Mouse (Mus musculus) heart, embryonic 10.5 days (tissue): ENCODE data around the gene M6pr. TPM values are rescaled to one million over a fixed set of nuclear protein-coding genes. Genes with fewer than 3 reads are reported as not detected.

Experiments used
- DNase-seq: peaks from one replicate; pipeline ENCODE4 v3.0.0-alpha.2; 2017; ENCODE audit warnings: low spot score
- H3K27ac ChIP-seq: fragments of 300-500 bp; sonication (generic); 2 replicates; pipeline ENCODE4 v1.5.1; 2016; ENCODE audit warnings: mild to moderate bottlenecking
- H3K27me3 ChIP-seq: fragments of 300-500 bp; sonication (generic); 2 replicates; pipeline ENCODE4 v1.6.1; 2016; ENCODE audit warnings: mild to moderate bottlenecking; ENCODE audit not compliant: poor library complexity, insufficient read depth, severe bottlenecking
- H3K36me3 ChIP-seq: fragments of 300-500 bp; sonication (generic); 2 replicates; pipeline ENCODE4 v1.6.1; 2016; ENCODE audit warnings: mild to moderate bottlenecking, moderate library complexity
- H3K4me1 ChIP-seq: fragments of 300-500 bp; sonication (generic); 2 replicates; pipeline ENCODE4 v1.6.1; 2016; ENCODE audit warnings: mild to moderate bottlenecking
- H3K4me3 ChIP-seq: fragments of 300-500 bp; sonication (generic); 2 replicates; pipeline ENCODE4 v1.5.1; 2016; ENCODE audit warnings: mild to moderate bottlenecking, moderate library complexity
- H3K9me3 ChIP-seq: fragments of 300-500 bp; sonication (generic); 2 replicates; pipeline ENCODE4 v1.6.1; 2016; ENCODE audit warnings: mild to moderate bottlenecking, moderate library complexity
- WGBS: fragments of 180-500 bp; shearing (Covaris S2); methylation state at CpG from one replicate; pipeline ENCODE4 v1.1.7; 2016; 5-methylcytosine and 5-hydroxymethylcytosine counted together
- polyA plus RNA-seq: library from polyadenylated mRNA; unstranded; fragments of >200 nt; fragmentation: Nextera tagmentation; extraction: Ambion mirVana; gene quantifications from 2 replicates; pipeline ENCODE4 v1.2.1, GENCODE M21; 2016

M6pr gene
- polyA plus RNA-seq, 1 experiment from 2014 or later = 102 TPM

DNA sequence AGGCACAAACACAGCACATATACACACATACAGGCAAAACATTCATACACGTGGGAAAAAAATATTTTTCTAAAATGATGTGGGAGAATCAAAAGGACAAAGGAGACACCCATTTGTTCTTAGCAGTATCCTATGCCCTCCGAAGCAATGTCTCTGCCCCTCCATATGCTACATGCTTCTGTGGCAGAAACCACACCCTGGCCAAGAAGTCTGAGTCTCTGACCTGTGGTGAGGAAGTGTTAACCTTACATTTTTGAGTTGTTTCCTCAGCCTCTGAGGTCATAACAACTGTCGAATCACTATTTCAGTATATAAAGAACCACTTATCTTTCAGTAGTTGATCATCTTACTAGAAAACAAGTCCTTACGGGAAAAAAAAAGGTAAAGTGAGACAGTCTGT is 5.9 kb upstream of the M6pr start:
- Histone ChIP-seq H3K27me3 (no peaks in the 10 kb centered on the region), H3K36me3 (no peaks in the 10 kb centered on the region), H3K9me3 (no peaks in the 10 kb centered on the region), H3K27ac (no peak overlapping the region), H3K4me3 (no peak overlapping the region), H3K4me1 (peaks cover 18% of the 10 kb centered on the region)
- WGBS = 79% methylated on average over 4 of the region's 4 CpGs
- DNase-seq = no peak

DNA sequence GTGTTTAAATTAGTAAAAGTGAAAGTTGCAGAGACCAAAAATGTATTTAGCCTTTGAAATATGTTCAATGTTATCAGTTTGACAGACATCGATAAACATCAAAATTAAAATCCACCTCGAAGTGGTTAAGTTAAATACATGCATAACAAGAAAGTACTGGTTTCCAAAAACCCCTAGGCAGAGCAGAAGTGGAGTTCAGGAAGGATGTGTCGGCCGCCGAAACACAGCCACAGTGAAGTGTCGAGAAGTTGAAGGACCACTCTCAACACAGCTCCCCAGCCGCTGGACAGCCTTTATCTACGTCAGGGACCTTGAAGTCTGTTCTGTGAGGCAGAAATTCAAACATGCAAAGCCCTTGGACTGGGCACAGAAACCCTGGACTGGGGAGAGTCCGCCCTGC is 5.0 kb upstream of the M6pr start:
- no peaks in the 10 kb centered on the region for H3K36me3 ChIP-seq
- H3K27me3 ChIP-seq = no peaks in the 10 kb centered on the region
- no peak overlapping the region for H3K27ac ChIP-seq
- H3K9me3 ChIP-seq = no peaks in the 10 kb centered on the region
- H3K4me3 ChIP-seq = peak overlapping the region; percentile 33; the same call in 1 of the 2 replicates
- no peak for DNase-seq
- peaks cover 15% of the 10 kb centered on the region for H3K4me1 ChIP-seq
- 44% methylated on average over 9 of the region's 9 CpGs for WGBS

DNA sequence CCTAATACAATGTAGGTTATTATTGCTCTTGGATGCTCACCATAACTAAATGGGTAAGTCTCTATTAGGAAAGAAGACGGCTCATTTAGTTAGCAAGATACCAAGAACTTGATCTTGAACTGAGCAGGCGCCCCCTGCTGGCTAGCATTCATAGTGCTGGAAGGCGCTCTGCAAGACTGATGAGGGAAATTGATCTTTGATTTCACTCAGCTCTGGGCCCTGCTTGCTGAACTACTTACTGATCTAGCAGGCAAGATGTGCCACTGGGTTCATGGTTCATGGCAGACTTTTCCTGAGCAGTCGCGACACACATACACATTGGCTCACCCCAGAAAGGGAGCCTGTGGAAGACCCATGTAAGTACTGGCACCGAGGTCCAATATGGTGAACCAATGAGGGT is 4.2 kb upstream of the M6pr start:
- WGBS = 35% methylated on average over 6 of the region's 6 CpGs
- Histone ChIP-seq H3K27ac (no peak overlapping the region), H3K4me3 (no peak overlapping the region), H3K36me3 (no peaks in the 10 kb centered on the region), H3K27me3 (no peaks in the 10 kb centered on the region), H3K9me3 (no peaks in the 10 kb centered on the region), H3K4me1 (peaks cover 15% of the 10 kb centered on the region)
- peak; percentile 87 for DNase-seq

DNA sequence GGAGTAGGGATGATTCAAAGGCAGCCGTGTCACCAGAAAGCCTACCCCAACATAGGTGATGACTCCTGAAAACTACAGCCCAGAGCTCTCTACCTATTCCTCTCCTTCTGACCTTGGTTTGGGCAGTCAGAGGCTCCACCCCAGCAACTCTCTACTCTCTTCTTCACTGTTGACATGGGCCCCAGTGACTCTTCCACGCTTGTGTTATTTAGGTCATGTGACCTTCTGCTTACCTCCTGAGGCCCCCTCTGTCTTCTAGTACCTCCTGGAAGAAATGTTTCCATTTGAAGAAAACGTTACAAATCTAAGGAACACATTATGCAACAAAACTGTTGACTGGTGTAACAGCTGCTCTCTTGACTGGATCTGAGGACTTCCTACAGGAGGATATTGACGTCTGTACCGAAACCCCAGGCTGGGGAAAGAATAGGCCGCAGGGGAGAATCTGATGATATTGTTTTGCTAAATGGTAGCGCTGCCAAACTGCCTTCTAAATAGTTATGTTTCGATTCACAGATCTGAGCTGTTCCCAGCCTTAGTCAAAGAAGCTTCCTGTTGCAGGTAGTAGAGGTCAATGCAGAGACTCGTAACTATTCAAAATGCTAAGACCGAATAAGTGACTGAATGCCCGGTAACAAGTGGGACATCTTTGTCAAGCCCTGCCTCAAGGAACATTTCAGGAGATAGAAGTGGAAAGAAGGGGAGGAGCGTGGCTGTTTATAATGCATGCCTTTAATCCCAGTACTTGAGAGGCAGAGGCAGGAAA is 3.5 kb upstream of the M6pr start:
- H3K4me3 ChIP-seq = no peak overlapping the region
- 79% methylated on average over 12 of the region's 12 CpGs for WGBS
- no peak overlapping the region for H3K27ac ChIP-seq
- no peak for DNase-seq
- H3K9me3 ChIP-seq = no peaks in the 10 kb centered on the region
- peaks cover 15% of the 10 kb centered on the region for H3K4me1 ChIP-seq
- no peaks in the 10 kb centered on the region for H3K36me3 ChIP-seq
- no peaks in the 10 kb centered on the region for H3K27me3 ChIP-seq

DNA sequence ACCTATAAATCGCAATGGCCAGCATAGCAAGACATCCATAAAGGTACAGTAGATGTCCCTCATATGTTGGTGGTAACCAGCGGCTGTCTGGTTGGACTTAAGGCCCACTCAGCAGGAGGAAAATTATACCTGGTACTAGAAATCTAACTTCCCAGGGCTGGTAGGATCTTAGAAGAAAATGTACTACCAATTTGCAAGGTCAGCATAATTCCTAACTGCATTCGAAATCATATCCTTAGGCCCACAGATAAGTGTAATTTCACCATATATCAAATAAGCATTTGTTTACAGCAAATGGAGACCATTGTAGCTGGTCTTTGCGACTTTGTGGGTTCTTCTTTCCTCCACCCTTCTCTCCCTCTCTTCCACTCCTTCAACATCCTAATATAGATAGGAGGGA is 1.8 kb upstream of the M6pr start:
- DNase-seq = no peak
- peaks cover 25% of the 10 kb centered on the region for H3K4me1 ChIP-seq
- no peak overlapping the region for H3K27ac ChIP-seq
- no peaks in the 10 kb centered on the region for H3K27me3 ChIP-seq
- H3K4me3 ChIP-seq = no peak overlapping the region
- WGBS = 75% methylated on average over 4 of the region's 4 CpGs
- H3K9me3 ChIP-seq = no peaks in the 10 kb centered on the region
- H3K36me3 ChIP-seq = no peaks in the 10 kb centered on the region

DNA sequence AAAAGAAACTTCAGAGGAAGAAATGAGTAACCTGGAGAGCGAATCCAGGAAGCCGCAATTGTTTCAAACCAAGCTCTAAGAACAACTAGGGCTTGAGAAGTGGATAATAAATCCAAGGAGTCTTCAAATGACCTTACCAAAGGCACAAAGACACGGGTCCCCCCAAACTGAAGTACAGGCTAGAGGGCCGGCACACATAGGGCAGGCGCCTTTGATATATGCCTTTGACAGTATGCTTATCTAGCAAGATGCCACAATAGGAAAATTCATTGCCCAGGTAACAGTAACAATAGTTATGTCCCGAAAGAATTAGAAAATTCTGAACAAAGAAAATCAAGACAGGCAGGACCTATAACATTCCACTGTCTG is 400 bp upstream of the M6pr start:
- WGBS = 71% methylated on average over 6 of the region's 6 CpGs
- Histone ChIP-seq H3K9me3 (no peaks in the 10 kb centered on the region), H3K4me1 (peaks cover 25% of the 10 kb centered on the region), H3K36me3 (peaks cover 7% of the 10 kb centered on the region), H3K27me3 (no peaks in the 10 kb centered on the region), H3K27ac (peak overlapping the region; percentile 90), H3K4me3 (peak overlapping the region; percentile 85)
- no peak for DNase-seq

DNA sequence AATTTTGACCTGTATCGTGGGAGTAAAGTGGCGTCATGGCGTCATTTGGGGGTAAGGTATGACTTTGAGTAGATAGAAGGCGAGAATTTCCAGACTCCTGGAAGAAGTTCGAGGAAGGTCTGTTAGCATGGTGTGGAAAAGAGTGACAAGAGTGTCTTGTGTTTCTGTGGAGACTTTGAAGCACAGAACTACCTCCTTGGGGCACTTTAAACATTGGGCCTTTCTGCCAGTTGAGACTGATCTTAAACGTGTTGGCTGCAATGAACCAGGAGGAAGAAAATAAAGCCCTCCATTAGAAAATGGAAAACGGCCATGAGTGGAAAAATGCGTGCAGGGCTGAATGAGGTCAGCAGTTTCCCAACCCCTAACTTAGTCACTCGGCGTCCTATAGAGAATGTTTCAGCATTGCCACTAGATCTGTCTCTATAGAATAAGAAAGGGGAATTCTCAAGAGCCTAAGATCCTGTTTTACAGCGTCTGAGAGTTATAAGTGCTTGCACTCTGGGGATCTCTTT is 983 bp downstream of the M6pr start:
- peaks cover 21% of the 10 kb centered on the region for H3K36me3 ChIP-seq
- no peaks in the 10 kb centered on the region for H3K27me3 ChIP-seq
- peak overlapping the region; percentile 85 for H3K4me3 ChIP-seq
- no peaks in the 10 kb centered on the region for H3K9me3 ChIP-seq
- WGBS = 10% methylated on average over 11 of the region's 11 CpGs
- no peak for DNase-seq
- peak overlapping the region; percentile 90; the same call in 1 of the 2 replicates for H3K27ac ChIP-seq
- peaks cover 16% of the 10 kb centered on the region for H3K4me1 ChIP-seq

DNA sequence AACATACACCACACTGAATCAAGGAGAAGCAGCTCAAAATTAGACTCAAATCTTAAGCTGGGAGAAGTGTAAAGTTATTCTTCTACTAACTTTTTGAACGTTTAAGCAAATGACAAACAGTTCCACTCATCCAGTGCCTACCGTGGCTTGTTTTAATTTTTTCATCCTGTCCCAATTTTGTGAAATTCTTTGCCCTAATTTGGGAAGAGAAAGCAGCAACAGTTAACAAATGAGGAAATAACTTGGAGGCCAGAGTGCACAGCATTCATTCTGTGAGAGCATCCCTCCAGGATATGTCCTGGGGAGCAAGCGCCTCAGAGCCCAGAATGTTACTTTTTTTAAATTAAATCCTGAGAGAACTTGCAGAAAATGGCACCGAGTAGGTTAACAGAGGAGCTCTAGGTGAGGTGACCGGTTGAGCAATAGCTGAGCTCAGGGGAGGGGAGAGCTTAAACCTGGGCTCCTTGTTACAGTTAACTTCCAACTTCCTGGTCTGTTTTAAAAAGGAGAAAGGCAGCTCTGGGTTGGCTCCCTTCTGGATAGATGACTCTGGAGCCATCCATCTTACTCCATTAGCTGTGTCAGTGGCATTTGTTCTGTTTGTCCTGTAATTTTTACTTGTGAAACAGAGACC is 1.8 kb downstream of the M6pr start:
- no peak for DNase-seq
- peak overlapping the region; percentile 90; the same call in 1 of the 2 replicates for H3K27ac ChIP-seq
- H3K27me3 ChIP-seq = no peaks in the 10 kb centered on the region
- no peaks in the 10 kb centered on the region for H3K9me3 ChIP-seq
- peaks cover 14% of the 10 kb centered on the region for H3K4me1 ChIP-seq
- H3K36me3 ChIP-seq = peaks cover 29% of the 10 kb centered on the region
- peak overlapping the region; percentile 85 for H3K4me3 ChIP-seq
- WGBS = 75% methylated on average over 5 of the region's 5 CpGs

DNA sequence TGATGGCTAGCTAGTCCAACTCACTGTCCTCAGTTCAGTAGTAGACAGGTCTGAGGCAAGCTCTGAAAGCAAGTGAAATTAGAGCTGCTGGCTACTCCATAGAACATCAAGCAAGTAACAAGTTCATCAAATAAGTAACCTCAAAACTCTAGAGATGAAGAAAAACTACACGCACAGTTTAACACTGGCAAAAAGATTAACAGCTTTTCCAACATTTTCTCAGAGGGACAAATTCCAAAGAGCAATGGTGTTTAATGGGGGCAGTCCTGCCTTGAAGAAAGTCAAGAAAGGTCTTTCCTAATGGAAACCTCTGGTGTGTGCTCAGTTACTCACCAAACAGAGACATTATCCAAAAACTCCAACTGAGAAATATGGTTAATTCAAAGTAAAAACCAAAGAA is 10.2 kb downstream of the M6pr start:
- Histone ChIP-seq H3K9me3 (no peaks in the 10 kb centered on the region), H3K36me3 (peaks cover 97% of the 10 kb centered on the region), H3K27ac (no peak overlapping the region), H3K4me3 (no peak overlapping the region), H3K27me3 (no peaks in the 10 kb centered on the region), H3K4me1 (no peaks in the 10 kb centered on the region)
- 93% methylated on average over 1 of the region's 1 CpGs for WGBS
- no peak for DNase-seq

DNA sequence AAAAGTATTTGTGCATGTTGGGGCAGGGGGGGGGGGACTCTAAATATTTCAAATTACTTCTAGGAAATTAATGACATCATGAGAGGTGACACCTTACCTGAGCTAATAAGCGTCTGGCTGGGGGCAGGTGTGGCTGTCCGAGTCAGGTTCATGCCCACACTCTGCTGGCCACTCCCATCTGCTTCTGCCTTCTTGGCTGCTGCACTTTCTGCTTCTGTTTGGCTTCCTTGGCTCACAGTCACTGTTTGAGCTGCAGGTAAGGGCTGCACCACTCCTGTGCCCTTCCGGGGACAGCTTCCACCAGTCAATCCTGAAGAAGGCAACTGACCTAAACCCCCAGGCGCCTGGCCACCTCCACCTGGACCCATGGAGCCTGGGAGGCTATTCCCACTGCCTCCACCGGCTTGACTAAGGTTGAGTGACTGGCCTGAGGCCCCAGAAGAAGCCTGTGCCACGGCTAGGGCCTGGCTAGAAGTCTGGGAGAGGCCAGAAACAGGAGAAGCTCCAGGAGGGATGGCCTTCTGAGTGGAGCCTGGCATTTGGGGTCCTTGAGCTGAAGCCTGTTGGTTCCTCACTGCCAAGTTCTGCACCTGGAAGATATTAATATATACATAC is 16.9 kb downstream of the M6pr start:
- 84% methylated on average over 6 of the region's 6 CpGs for WGBS
- Histone ChIP-seq H3K36me3 (peaks cover 68% of the 10 kb centered on the region), H3K9me3 (no peaks in the 10 kb centered on the region), H3K27ac (no peak overlapping the region), H3K4me3 (no peak overlapping the region), H3K27me3 (no peaks in the 10 kb centered on the region), H3K4me1 (no peaks in the 10 kb centered on the region)
- DNase-seq = no peak

DNA sequence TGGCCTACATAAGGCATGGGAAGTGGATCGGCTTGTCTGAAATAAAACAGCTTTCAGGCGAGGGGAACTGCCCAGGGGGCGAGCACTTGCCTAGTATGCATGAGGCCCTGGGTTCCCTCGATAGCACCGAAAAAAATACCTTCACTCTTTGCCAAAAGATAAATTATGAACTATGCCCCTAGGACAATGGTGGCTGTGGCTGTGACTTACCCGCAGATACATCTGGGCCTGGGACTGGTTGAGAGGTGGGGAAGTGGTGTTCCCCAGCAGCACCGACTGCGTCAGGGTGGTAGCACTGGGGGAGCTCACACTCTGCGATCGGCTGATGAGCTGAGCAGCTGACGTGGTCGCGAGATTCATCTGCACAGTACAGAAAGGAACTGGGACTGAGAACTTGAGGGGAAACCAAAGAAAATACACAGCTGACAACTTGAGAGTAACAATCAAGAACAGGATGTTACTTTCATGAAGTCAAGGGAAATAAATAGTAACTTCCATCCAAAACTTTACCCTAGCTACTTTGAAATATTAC is 24.6 kb downstream of the M6pr start:
- H3K9me3 ChIP-seq = no peaks in the 10 kb centered on the region
- no peaks in the 10 kb centered on the region for H3K27me3 ChIP-seq

DNA sequence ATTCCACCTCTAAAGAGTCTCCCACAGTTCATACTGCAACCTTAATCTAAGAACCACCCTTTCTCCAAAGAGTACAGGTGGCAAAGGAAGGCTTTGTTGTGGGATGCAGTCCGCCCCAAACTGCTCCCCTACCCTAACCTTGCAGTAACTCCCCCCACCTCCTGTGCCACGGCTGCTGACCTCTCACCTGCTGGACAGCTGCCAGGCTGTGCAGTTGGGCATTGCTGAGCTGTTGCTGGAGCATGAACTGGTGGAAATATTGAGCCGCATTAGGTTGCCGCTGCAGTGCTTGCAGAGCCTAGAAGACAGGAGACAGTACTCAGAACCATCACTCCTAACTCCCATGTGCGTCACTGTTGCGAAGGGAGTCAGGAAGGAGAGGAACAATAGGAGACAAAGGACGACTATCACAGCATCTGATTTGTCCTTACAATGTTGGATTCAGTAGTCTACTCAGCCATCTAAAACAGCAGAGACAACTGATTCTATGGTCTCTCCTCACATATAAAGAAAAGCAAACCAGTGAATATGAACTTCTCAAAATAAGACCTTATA is 26.3 kb downstream of the M6pr start:
- Histone ChIP-seq H3K4me1 (0 out of 2 replicates have a peak, but pooled peaks cover 7% of the 10 kb centered on the region), H3K27me3 (no peaks in the 10 kb centered on the region), H3K27ac (no peak overlapping the region), H3K36me3 (peaks cover 45% of the 10 kb centered on the region), H3K9me3 (no peaks in the 10 kb centered on the region), H3K4me3 (no peak overlapping the region)
- whole genome bisulfite sequencing = 80% methylated on average over 7 of the region's 7 CpGs
- DNase-seq = no peak

More for the DNA sequence above, 24.6 kb downstream of the M6pr start:
- H3K4me3 ChIP-seq = no peak overlapping the region
- 87% methylated on average over 13 of the region's 13 CpGs for WGBS
- H3K27ac ChIP-seq = no peak overlapping the region
- peaks cover 58% of the 10 kb centered on the region for H3K36me3 ChIP-seq
- DNase-seq = no peak
- 0 out of 2 replicates have a peak, but pooled peaks cover 1% of the 10 kb centered on the region for H3K4me1 ChIP-seq
